Mouse (Mus musculus) layer of hippocampus, adult 2 months (tissue): Measurements from ENCODE around the gene Gm9913. TPM values are rescaled to one million over a fixed set of nuclear protein-coding genes. Genes with fewer than 3 reads are reported as not detected.
A peak's percentile ranks its signal among the peaks of the same experiment; 100 is the strongest.

Experiments
- DNase-seq, 2 experiments: peaks; one replicate each; pipeline ENCODE4 v3.0.0; 2022; ENCODE audit warnings: low spot score in 2 of 2
- H3K27ac ChIP-seq: fragments of 200-600 bp; 2 replicates; pipeline ENCODE4 v1.8.1; 2022
- H3K4me3 ChIP-seq: fragments of 200-600 bp; 2 replicates; pipeline ENCODE4 v1.8.1; 2022; ENCODE audit warnings: mild to moderate bottlenecking
- CTCF ChIP-seq: fragments of 200-600 bp; conservative IDR thresholded peaks from 2 replicates; pipeline ENCODE4 v1.8.1; 2022; ENCODE audit warnings: antibody characterized with exemption, mild to moderate bottlenecking, moderate library complexity
- total RNA-seq, 2 experiments: library from RNA; stranded (reverse); gene quantifications; 2 replicates each; pipeline ENCODE4 v1.2.3; 2021

Gm9913 gene
- total RNA-seq, 2 experiments from 2014 or later, result 0.33 to 0.49 TPM

DNA sequence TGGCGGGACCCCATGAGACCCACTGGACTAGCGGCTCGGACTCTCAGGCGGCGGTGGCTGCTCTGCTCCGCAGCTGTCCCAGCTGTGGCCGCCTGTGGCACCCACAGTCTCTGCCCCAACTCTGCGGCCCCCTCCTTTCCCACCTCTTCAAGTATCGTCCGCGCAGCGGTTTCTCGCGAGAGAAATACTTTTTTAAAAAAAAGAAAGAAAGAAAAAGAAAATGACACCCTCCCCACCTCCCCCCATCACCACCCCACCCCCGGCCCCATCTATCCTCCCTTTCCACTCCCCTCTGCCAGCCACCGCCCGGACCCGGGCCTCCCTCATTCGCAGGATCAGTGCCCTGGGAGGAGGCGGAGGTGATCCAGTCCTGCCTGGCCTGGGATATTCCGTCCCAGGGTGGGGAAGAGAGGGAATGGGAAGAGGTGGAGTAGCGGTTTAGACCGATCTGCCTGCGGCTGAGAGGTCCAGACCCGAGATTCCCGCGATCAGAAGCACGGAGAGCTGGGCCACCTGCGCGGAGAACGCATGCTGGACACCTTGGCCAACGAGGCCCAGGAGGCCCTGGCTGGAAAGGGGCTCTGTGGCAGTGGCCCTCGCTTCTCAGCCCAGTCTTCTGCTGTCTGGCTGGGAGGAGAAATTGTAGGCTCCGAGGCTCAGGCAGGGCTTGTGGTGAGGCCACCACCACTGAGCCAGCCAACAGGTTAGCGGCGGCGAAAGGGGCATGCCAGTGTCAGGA lies 1.6 kb downstream of the Gm9913 start:
- Histone ChIP-seq H3K27ac (peak overlapping the region; percentile 86), H3K4me3 (peak overlapping the region; percentile 62)
- DNase-seq, result no peak
- TF ChIP-seq CTCF, result no peak

DNA sequence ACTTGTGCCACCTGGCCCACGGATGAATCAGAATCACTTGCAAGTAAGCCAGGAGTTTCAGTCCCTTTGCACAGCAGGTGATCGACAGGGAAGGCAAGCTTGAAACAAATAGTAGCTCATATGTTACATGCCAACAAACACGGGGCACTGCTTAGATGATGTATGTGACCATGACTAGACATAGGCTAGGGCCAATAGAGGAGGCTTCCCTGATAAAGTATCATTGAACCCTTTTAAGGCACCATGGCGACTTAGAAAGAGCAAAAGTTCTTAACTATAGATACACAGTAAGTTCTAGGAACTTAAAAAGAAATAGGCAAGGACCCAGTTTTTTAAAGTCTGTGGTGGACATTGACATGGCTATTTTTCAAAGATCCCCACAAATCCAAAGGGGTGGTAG lies 3.0 kb downstream of the Gm9913 start, which contains the start of gene Fbn1:
Gene Fbn1, minus strand, starts transcription at position 101 of the 400 bp plus-strand sequence.
- no peak within 1 kb of the TSS for H3K27ac ChIP-seq
- no peak for DNase-seq
- H3K4me3 ChIP-seq, result peak within 1 kb of the TSS; percentile 62; the same call in 1 of the 2 replicates
- TF ChIP-seq CTCF, result no peak

DNA sequence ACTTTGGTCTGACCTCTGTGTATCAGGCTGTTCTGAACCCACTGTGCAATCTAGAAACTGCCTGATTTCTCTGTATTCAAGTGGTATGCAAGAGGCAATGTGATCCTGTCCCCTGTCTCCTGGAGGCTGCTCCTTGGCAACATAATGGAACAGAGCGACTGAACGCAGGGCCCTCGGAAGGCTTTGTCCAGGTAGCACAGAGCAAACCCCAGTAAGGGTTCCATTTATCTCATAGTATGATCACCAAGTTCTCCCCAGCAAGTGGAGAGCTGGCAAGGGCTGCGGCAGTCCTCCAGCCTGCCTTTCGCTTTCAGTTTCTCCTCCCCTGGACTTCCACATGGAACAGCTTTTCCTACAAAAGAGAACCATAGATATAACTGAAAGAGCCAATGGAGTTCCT lies 3.5 kb downstream of the Gm9913 start:
- no peak for DNase-seq
- Histone ChIP-seq H3K27ac (no peak overlapping the region), H3K4me3 (no peak overlapping the region)
- no peak for TF ChIP-seq CTCF

DNA sequence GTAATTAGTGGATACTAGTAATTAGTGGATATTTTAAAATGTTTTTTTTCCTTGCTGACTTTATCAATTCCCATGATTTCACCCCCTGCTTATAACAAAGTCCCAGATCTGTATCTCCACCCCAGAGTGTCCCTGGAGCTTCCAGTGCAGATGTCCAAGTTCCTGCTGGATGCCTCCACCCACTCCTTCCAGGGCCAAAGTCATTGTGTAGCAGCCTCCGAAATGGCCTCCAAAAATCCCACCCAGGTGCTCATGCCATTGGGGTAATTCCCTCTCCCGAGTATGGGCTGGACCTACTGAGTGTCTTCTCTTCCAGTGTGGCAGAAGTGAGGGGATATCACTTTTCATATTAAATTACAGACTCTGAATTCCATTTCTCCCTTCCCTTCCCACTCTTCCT lies 5.9 kb downstream of the Gm9913 start:
- H3K27ac ChIP-seq, result no peak overlapping the region
- TF ChIP-seq CTCF, result no peak
- DNase-seq, result no peak
- H3K4me3 ChIP-seq, result no peak overlapping the region

DNA sequence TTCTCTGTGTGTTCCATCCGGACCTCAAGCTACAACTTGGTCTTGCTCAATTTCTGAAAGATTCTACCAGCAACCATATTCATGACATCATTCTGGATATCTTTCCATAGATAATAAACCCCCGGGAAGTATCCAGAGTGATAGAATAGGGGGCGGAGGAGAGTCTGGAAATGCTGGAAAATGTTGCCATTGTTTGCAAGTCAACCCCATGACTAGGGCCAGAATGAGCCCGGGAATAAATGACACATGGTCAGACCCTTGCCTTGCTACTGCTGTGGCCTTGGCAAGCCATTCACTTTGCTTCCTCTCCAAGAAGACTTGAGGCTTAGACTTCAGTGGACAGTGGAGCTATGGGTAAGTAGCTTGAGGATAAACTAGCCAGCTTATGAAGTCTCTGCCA lies 7.0 kb downstream of the Gm9913 start:
- TF ChIP-seq CTCF, result no peak
- Histone ChIP-seq H3K27ac (no peak overlapping the region), H3K4me3 (no peak overlapping the region)
- DNase-seq, result no peak

DNA sequence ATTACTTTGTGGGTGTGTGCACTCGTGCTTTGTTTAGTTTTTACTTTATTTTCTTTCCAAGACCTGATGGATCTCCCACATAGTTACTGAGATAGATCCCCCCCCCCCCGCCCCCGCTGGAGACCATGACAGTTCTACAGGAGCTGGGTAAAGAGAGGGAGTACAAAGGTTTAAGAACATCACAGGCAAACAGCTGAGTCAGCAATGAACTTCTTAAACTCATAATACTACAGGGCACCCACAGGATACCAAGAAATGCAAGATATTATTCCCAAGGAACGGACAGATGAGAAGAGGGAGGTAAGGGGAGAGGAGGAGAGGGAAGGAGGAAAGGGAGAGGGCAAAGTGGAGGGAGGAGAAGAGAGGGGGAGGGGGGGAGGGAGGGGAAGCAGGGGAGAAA lies 7.7 kb downstream of the Gm9913 start:
- TF ChIP-seq CTCF, result no peak
- no peak overlapping the region for H3K27ac ChIP-seq
- H3K4me3 ChIP-seq, result no peak overlapping the region
- DNase-seq, result no peak

DNA sequence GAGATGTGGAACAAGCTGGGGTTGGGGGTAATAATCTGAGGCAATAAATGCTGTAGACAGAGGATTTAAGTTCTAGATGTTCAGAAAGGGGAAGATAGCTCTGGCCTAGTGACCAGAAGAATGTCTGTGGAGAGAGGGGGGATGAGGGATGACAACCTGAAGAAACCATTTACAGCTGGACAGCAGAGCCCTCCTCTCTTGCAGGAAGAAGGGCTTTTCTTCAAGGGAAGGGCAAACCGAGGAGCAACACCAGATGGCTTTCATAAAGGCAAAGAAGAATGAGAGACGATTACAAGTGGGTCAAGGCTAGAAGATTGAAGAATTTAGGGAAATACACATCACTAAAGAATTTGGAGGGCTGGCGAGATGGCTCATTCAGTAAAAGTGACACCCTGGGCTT lies 9.5 kb downstream of the Gm9913 start:
- H3K27ac ChIP-seq, result no peak overlapping the region
- DNase-seq, result no peak
- H3K4me3 ChIP-seq, result no peak overlapping the region
- no peak for TF ChIP-seq CTCF

DNA sequence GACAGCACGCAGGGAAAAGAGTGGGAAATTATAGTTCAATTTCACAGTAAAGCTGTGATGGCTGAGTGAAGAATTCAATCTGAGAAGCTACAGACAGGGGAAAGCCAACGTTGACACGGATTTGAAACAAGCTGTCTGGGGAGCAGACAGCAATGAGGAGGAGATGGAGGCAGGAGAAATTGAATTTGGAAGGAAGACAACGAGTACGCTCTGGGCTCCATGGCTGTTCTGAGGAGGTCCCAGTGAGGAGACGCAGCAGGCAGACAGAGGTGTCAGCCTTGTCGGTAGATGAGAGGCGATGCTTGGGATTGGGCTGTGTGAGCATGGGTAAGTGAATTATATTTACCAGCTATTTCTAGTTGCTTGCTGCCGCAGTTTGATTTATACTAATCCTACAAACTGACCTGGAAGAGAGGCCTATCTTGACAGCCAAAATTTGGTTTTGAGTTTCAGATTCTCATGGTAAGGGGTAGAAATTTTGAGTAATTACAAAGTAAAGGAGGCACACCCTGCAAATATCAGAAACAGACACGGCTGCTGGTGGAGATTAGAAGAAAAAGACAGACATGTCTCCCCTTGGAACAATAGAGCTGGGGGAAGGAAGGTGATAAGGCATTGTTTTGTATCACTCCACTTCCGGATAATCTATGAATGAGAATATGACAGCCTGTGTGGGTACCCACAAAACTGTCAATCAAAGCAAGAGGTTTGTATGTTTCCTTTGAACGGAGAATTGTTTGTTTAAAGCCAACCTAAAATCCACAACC lies 10.6 kb downstream of the Gm9913 start:
- no peak for DNase-seq
- H3K27ac ChIP-seq, result no peak overlapping the region
- TF ChIP-seq CTCF, result no peak
- H3K4me3 ChIP-seq, result no peak overlapping the region

DNA sequence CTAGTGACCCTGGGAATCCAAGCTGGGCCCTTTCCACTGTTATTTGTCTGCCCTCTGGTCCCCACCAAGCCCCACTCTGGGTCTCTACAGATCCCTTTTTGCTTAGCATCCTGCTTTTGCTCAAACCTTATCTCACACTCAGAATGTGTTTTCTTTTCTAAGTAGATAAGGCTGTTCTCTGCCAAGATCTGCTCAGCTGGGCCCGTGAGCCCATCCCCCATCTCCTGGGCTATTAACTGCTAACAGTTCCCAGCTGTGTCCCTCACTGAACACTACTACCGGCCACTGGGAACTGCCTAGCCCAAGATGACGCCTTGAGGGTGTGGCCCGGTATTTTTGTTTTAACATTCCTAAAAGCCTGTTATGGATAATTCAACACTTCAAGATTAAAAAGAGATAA lies 11.7 kb downstream of the Gm9913 start:
- DNase-seq, result no peak
- TF ChIP-seq CTCF, result no peak
- Histone ChIP-seq H3K4me3 (no peak overlapping the region), H3K27ac (no peak overlapping the region)

DNA sequence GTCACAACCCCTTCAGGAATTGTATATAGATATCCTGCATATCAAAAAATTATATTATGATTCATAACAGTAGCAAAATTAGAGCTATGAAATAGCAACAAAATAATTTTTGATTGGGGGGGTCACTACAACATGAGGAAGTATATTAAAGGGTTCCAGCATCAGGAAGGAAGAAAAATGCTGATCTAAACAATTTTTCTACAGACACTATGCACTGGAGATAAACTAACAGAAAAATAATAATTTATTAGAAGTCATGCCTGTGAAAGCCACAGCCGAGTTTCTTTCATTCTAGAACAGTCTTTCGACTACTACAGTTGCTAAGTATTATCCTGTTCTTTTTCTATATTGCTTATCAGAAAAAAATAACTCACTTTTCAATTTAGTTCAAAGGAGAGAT lies 20.6 kb downstream of the Gm9913 start:
- no peak for TF ChIP-seq CTCF
- no peak for DNase-seq
- H3K27ac ChIP-seq, result no peak overlapping the region
- H3K4me3 ChIP-seq, result no peak overlapping the region

DNA sequence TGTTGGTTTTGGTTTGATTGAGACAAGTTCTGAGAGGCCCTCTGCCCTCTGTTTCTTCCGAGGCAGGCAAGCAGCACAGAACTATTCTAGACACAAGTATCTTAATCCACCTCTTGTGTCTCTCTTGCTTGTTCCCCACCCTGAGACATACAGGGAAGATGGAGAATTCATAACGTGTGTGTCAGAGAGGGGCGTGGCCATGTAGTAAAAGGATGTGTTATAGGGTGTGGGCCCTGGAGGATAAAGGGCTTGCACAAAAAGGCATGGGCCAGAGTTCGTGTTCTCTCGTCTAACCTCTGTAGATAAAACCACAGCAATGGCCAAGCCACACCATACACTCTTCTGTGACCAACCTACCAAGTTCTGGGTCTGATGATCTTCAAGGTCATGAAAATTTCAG lies 21.7 kb downstream of the Gm9913 start:
- H3K4me3 ChIP-seq, result no peak overlapping the region
- H3K27ac ChIP-seq, result no peak overlapping the region
- TF ChIP-seq CTCF, result no peak
- DNase-seq, result no peak

DNA sequence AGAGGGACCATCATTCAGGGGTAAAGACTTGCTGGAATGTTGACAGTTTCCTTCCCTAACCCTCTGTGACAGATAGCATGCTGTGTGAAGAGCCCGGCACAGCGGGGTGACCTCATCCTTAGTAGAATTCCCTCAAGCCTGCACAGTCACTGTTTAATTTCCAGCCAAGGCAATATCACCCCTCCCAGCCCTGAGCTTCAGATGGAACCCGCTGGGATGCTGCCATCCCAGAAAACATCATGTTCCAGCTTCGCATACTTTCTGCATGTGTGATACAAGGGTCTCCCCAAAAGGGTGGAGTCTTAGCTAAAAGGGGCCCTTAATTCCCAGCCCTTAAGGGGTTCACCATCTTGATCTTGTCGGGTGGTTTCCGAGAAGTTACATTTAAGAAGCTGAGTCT lies 25.8 kb downstream of the Gm9913 start:
- Histone ChIP-seq H3K27ac (no peak overlapping the region), H3K4me3 (no peak overlapping the region)
- no peak for DNase-seq
- TF ChIP-seq CTCF, result no peak

DNA sequence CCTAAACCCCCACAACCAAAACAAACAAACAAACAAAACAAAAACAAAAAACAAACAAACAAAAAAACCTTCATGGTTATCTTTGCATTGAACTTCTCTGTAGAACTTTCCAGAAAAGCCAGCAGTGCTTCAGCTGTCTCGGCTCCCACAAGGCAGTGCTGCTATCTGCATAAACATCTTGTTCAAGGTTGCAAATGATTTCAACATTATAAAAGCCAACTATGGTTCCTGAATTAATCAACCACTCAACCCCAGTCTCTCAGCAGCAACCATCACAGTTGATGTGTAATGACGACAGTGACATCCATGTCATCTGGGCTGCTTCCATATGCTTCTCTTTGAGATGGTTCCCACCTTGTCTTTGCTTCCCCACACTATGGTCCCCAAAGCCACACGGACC lies 34.8 kb downstream of the Gm9913 start:
- H3K4me3 ChIP-seq, result no peak overlapping the region
- no peak overlapping the region for H3K27ac ChIP-seq
- no peak for DNase-seq
- TF ChIP-seq CTCF, result no peak

DNA sequence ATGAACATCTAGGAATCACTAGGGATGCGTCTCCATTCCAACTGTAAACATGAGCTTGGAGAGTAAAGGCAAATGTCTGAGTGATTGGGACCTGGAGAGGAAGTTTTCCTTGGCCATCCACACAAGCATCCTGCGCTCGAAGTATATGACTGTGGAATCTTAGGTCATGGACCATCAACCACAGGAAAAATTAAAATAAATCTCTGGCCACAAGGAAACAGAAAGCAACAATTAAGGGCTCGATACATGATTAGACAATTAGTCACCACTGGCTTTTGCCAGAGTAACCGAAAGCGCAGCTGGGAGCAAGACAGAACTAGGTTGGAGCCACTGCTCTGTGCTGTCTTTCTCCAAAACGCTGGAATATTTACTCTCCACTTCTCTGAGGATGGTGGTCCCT lies 35.7 kb downstream of the Gm9913 start:
- DNase-seq, result no peak
- H3K27ac ChIP-seq, result no peak overlapping the region
- H3K4me3 ChIP-seq, result no peak overlapping the region
- TF ChIP-seq CTCF, result no peak
